Mouse (Mus musculus) lung, adult 2 months (tissue): Measurements from ENCODE around the gene Elmo3.

Experiments
- CTCF ChIP-seq: fragments of 200-500 bp; IDR thresholded peaks from 2 replicates; pipeline ENCODE4 v1.5.1; 2011; ENCODE audit warnings: mild to moderate bottlenecking, low read length, control low read depth; ENCODE audit not compliant: insufficient read depth
- POLR2A ChIP-seq: fragments of 200-500 bp; IDR thresholded peaks from 2 replicates; pipeline ENCODE4 v1.6.1; 2011; ENCODE audit warnings: low read depth, mild to moderate bottlenecking, control low read depth, low read length, borderline replicate concordance; ENCODE audit errors: extremely low read depth

GRCm38 (mm10) chr8:105288958-105289732, 16.3 kb upstream of the Elmo3 start:
- TF ChIP-seq CTCF = no peak
- TF ChIP-seq POLR2A = peak; percentile 17; the same call in 1 of the 2 replicates
